Mouse (Mus musculus) spleen, postnatal 4 days (tissue): Measurements from ENCODE around the gene Mad1l1.
A peak's percentile ranks its signal among the peaks of the same experiment; 100 is the strongest.

Experiments used
- DNase-seq, 2 experiments: peaks; one replicate each; pipeline ENCODE4 v3.0.0; 2022; ENCODE audit warnings: low spot score in 2 of 2

Mad1l1 gene

GRCm38 (mm10) chr5:140221016-140221650 lies 100.2 kb downstream of the Mad1l1 start:
- DNase-seq = no peak

GRCm38 (mm10) chr5:140219252-140219651 lies 102.1 kb downstream of the Mad1l1 start:
- no peak for DNase-seq

- no peak for DNase-seq
Observed at GRCm38 (mm10) chr5:140217900-140218299, 103.5 kb downstream of the Mad1l1 start.

GRCm38 (mm10) chr5:140217083-140217482 lies 104.3 kb downstream of the Mad1l1 start:
- DNase-seq = no peak

- no peak for DNase-seq
Observed at GRCm38 (mm10) chr5:140215471-140216087, 105.8 kb downstream of the Mad1l1 start.

GRCm38 (mm10) chr5:140213001-140213400 lies 108.4 kb downstream of the Mad1l1 start:
- no peak for DNase-seq

- no peak for DNase-seq
Observed at GRCm38 (mm10) chr5:140210417-140211184, 110.8 kb downstream of the Mad1l1 start.

GRCm38 (mm10) chr5:140208743-140209409 lies 112.5 kb downstream of the Mad1l1 start:
- peak; percentile 78 to 83 for DNase-seq

GRCm38 (mm10) chr5:140206726-140207703 lies 114.3 kb downstream of the Mad1l1 start:
- no peak for DNase-seq

GRCm38 (mm10) chr5:140205991-140206390 lies 115.4 kb downstream of the Mad1l1 start:
- DNase-seq = no peak

- DNase-seq = no peak
Observed at GRCm38 (mm10) chr5:140204465-140204864, 116.9 kb downstream of the Mad1l1 start.

GRCm38 (mm10) chr5:140204037-140204436 lies 117.3 kb downstream of the Mad1l1 start:
- DNase-seq = no peak

- DNase-seq = no peak
Observed at GRCm38 (mm10) chr5:140202451-140202850, 118.9 kb downstream of the Mad1l1 start.

- no peak for DNase-seq
Observed at GRCm38 (mm10) chr5:140201566-140201965, 119.8 kb downstream of the Mad1l1 start.

GRCm38 (mm10) chr5:140201109-140201508 lies 120.2 kb downstream of the Mad1l1 start:
- no peak for DNase-seq

GRCm38 (mm10) chr5:140197705-140198104 lies 123.6 kb downstream of the Mad1l1 start:
- peak; percentile 72 to 89 for DNase-seq

- DNase-seq = no peak
Observed at GRCm38 (mm10) chr5:140196446-140196845, 124.9 kb downstream of the Mad1l1 start.

GRCm38 (mm10) chr5:140194173-140194572 lies 127.2 kb downstream of the Mad1l1 start:
- DNase-seq = no peak

- DNase-seq = no peak
Observed at GRCm38 (mm10) chr5:140191539-140191938, 129.8 kb downstream of the Mad1l1 start.

GRCm38 (mm10) chr5:140186351-140186750 lies 135.0 kb downstream of the Mad1l1 start:
- no peak for DNase-seq

- DNase-seq = no peak
Observed at GRCm38 (mm10) chr5:140185757-140186156, 135.6 kb downstream of the Mad1l1 start.
